Mouse (Mus musculus): ENCODE measurements around the gene Pigk.
A peak's percentile ranks its signal among the peaks of the same experiment; 100 is the strongest.
"Not testable (repeated sequence)": the region's sequence is repeated elsewhere in the genome, so short reads cannot be mapped to it uniquely, and the experiment has no call there.

Gene Pigk

DNA sequence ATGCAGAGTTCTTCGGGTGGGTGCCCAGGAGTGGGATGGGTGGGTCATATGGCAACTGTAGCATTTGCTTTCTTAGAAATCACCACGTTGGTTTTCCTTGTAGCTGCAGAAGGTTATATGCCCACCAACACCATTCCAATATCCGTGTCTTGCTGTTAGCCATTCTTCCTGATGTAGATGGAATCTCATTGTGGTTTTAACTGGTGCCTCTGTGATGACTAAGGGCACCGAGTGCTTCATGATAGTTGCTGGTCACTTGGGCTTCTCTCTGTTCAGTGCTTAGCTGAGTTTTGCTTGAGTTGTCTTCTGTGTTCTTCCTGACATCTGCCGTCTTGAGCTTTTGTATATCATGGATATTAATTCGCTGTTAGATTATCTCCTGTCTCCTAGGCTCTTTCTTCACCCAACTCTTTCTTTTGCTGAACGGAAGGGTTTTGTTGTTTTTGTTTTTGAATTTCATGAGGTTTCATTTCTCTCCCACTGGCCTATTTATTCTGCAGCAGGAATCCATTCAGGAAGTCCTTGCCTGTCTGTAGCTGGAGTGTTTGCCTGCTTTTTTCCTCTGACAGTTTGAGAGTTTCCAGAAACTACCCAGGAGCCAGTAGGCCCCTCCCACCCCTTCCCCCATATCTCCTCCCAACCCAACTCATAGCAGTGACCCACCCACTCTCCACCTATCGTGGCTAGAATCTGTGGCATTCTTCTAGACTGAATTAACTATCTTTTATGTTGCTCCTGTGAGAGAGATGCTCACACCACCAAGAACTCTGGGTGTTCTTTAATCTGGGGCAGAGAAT lies 50.8 kb downstream of the Pigk start:
- DNase-seq (ENCODE audit: low read depth, low spot score) = peak; percentile 75

GRCm38 (mm10) chr3:152767485-152767884 lies 53.6 kb downstream of the Pigk start:
- DNase-seq (ENCODE audit: low read depth, low spot score) = peak; percentile 45

- peak; percentile 42 for DNase-seq (ENCODE audit: low read depth, low spot score)
Measured at GRCm38 (mm10) chr3:152770056-152770455, 56.2 kb downstream of the Pigk start.

- no peak for DNase-seq (ENCODE audit: low read depth, low spot score)
Measured at GRCm38 (mm10) chr3:152776363-152776762, 62.5 kb downstream of the Pigk start.

DNA sequence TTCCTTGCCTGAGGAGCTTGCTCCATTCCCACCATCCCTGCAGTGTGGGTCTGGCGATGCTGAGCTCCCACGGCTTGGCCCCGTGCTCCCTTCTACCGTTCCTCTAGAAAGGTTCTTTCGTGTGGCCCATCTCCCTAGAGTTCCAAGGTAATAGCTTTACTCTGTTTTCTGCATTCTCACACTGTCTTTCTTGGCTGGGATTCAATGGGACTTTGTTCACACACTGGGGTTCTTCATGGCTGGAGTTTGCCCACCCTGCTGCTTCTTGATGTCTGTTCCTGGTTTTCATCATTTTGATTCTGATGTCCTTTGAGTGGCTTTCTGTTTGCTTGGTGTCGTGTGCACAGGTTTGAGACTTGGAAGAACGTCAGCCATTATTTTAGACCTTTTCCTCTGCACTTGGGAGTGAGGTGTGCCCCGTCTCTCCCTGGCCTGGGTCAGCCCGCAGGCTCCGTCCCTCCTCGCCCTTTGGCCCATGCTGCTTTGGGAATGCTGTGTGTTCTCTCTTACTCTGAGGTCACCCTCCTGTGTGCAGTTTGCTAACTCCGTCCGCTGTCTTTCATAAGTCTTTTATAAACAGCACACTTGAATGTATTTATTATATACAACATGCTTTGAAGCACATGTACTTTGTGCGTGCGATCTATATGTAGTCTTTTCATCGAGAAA lies 63.1 kb downstream of the Pigk start:
- no peak for DNase-seq (ENCODE audit: low read depth, low spot score)

- no peak for DNase-seq (ENCODE audit: low read depth, low spot score)
Measured at GRCm38 (mm10) chr3:152779819-152780218, 65.9 kb downstream of the Pigk start.

- peak; percentile 76 for DNase-seq (ENCODE audit: low read depth, low spot score)
Measured at GRCm38 (mm10) chr3:152783792-152784191, 69.9 kb downstream of the Pigk start.

- not testable (repeated sequence) for DNase-seq (ENCODE audit: low read depth, low spot score)
Measured at GRCm38 (mm10) chr3:152784353-152784752, 70.5 kb downstream of the Pigk start.

DNA sequence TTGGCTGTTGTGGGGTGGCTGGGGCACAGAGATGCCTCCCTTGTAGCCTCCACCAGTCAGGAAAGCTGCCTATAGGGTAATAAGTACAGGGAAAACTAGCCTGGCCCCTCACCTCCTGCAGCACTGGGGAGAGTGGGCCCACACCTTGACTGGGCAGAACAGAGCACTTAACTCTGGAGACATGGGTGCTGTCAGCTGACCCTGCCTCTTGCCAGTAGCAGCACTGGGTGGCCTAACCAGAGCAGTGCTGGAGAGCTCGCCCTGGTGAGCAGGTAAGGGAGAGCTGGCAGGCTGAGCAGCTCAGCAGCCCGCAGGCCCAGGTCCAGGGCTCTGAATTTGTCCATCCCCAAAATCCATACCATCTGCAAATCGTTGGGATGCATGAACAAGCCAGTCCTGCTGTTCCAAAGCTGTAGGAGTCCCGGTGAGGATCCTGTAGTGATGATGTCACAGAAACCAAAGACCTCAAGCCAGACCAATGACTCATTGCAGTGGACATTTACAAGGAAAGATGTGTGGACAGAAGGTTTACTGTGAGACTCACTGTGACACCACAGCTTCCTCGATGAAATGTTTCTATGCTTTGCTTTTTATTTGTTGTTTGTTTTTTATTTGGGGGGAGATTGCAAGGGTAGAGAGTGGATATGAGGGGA lies 74.5 kb downstream of the Pigk start:
- peak; percentile 86 for DNase-seq (ENCODE audit: low read depth, low spot score)

GRCm38 (mm10) chr3:152792601-152793000 lies 78.7 kb downstream of the Pigk start:
- no peak for DNase-seq (ENCODE audit: low read depth, low spot score)

DNA sequence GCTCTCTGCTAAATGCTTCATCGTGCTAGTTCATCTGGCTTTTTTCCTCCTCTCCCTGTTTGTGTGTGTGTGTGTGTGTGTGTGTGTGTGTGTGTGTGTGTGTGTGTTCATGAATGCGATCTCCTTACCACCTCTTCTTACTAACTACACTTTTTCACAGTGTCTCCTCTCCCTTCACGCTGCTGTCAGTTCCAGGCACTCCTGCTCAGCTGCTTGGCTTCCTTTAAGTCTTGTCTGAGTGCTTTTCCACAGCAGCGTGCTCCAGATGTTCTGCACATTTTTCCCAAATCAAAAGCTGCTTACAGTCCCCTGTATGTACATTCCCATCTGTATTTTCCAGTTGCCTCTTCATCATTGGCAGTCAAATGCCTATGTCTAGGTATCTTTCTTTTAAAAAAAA lies 79.1 kb downstream of the Pigk start:
- DNase-seq (ENCODE audit: low read depth, low spot score) = no peak

- DNase-seq (ENCODE audit: low read depth, low spot score) = no peak
Measured at GRCm38 (mm10) chr3:152796216-152796615, 82.3 kb downstream of the Pigk start.

GRCm38 (mm10) chr3:152797354-152797753 lies 83.5 kb downstream of the Pigk start:
- no peak for DNase-seq (ENCODE audit: low read depth, low spot score)

GRCm38 (mm10) chr3:152799738-152800431 lies 86.0 kb downstream of the Pigk start:
- DNase-seq (ENCODE audit: low read depth, low spot score) = peak; percentile 72

DNA sequence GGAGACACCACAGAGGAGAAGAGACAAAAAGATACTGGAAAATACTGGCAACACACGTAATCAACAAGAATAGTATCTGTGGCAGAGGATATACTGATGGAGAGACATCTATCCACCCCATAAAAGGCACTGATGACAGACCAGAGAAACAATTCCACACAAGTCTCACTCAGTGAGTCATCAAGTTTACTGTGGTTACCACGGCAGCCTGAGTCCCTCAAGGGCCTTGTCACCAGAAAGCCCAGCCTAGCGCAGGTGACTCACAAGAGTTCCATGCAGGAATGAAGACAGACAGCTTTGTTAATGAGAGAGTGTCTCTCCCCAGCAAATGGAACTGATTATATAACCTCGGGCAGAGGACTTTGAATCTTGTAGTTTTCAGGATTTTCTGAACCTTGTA lies 100.0 kb downstream of the Pigk start:
- peak; percentile 93 for DNase-seq (ENCODE audit: low read depth, low spot score)

DNA sequence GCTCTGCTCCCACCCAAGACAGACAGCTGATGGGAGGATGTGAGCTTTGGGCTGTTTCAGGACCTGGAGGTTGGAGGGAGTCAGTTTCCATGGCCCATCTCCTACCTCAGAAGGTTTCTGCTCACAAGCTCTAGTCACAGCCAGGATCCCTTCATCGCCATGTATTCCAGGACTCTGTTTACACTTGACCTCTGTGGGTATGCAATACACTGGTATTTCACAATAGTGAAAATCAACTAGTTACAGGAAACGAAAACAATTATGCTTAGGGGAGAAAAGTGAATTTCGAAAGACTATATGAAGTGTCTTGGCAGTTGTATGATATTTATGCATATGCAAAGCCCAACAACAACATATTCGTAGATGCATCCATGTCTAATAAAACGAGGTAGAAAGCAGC lies 101.2 kb downstream of the Pigk start:
- DNase-seq (ENCODE audit: low read depth, low spot score) = no peak

DNA sequence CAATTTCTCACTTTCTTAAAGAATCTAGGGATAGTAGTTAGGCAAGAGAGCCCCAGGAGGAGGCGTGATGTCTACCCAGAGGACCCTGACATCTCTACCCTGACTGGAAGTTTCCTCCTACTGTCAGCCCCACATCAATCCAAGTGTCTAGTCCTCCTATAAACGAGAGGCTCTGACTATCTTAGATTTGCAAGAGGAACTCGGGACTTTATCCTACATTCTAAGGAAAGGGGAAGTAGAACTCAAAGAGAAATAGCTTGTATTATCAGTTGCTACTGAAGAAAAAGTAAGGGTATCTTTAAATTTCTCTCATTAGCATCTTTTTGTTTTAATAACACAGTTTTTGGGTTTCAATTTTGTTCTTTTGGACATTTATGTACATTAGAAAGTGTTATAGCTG lies 106.5 kb downstream of the Pigk start:
- DNase-seq (ENCODE audit: low read depth, low spot score) = no peak

DNA sequence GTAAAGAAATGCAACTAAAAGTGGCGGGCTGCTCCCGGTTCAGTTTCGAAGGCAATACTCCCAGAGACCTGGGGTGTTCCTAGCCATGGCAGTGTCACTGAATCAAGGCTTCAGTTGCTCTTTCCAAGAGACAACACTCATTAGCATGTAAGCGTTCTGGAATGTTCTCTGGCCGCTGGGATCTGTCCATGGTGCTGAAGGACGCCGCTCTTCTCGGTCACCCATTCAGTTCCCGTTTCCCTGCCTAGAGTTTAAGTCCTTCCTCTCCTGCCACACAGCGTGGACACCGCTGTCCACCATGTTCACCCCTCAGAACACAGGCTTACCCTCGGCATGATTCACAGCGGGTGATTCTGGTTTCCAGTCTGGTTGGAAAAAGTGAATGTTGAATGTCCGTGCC lies 107.3 kb downstream of the Pigk start:
- peak; percentile 76 for DNase-seq (ENCODE audit: low read depth, low spot score)

DNA sequence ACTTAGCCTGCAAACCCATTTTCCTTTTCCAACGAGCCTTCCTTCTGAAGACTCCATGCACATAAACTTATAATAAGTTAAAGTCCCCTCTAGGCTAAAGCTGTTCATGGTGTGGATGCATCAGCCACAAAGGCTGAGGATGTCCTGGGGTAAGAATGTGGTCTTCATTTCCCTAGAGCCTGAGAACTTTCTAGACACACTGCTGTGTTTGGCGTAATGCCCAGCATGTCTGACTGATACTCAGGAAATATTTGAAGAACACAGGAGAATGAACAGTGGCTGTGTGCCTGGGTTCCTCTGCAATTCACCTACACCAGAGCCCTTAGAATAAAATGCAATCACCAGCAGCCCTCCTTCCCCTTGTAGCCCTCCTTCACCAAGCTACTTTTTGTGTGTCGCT lies 117.5 kb downstream of the Pigk start:
- DNase-seq (ENCODE audit: low read depth, low spot score) = peak; percentile 56

DNA sequence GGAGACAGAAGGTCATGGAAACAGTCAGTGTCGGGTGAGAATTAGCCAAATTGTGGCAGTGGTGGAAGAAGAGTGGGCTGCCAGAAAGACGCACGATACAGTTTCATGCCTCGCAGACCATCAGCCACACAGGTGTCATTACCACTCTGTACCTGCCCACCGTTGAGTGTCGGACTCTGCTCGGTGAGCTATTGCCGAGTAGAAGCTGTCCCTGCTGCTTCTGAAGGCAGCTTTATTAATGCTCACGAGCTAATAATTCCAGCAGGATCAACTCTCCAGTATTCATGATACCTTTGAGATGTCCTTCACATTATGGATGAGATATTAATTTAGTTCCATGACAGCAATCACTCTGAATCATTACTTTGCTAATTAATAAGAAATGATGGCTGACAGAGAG lies 118.1 kb downstream of the Pigk start:
- DNase-seq (ENCODE audit: low read depth, low spot score) = no peak

- no peak for DNase-seq (ENCODE audit: low read depth, low spot score)
Measured at GRCm38 (mm10) chr3:152832436-152832835, 118.5 kb downstream of the Pigk start.

GRCm38 (mm10) chr3:152837407-152837806 lies 123.5 kb downstream of the Pigk start:
- DNase-seq (ENCODE audit: low read depth, low spot score) = no peak
